Mouse (Mus musculus) E14TG2a.4 (cell line): ENCODE results near the gene Dnajc11.

ENCODE experiments used
- H3K27me3 ChIP-seq: 2 replicates; pipeline ENCODE4 v1.6.1; 2014; ENCODE audit warnings: low read length, control low read depth; ENCODE audit not compliant: insufficient read depth
- H3K36me3 ChIP-seq: 2 replicates; pipeline ENCODE4 v1.6.1; 2014; ENCODE audit warnings: low read length, control low read depth; ENCODE audit not compliant: insufficient read depth
- H3K4me1 ChIP-seq: replicated peaks from 2 replicates; pipeline ENCODE4 v1.6.1; 2014; ENCODE audit warnings: low read depth, low read length, control low read depth
- H3K4me3 ChIP-seq: replicated peaks from 2 replicates; pipeline ENCODE4 v1.5.1; 2014; ENCODE audit warnings: mild to moderate bottlenecking, low read length
- H3K9me3 ChIP-seq: 2 replicates; pipeline ENCODE4 v1.6.1; 2014; ENCODE audit warnings: low read length, control low read depth
- CTCF ChIP-seq: conservative IDR thresholded peaks from 2 replicates; pipeline ENCODE4 v1.5.1; 2014; ENCODE audit warnings: low read length
- NANOG ChIP-seq: IDR thresholded peaks from 2 replicates; pipeline ENCODE4 v1.6.1; 2014; ENCODE audit warnings: borderline replicate concordance, low read length, mixed read lengths
- POU5F1 ChIP-seq: IDR thresholded peaks from 2 replicates; pipeline ENCODE4 v1.6.1; 2014; ENCODE audit warnings: low read length, borderline replicate concordance

The Dnajc11 gene

GRCm38 (mm10) chr4:151900735-151901134, 32.8 kb upstream of the Dnajc11 start:
- Histone ChIP-seq H3K4me1 (peaks cover 68% of the 10 kb centered on the region), H3K9me3 (0 out of 2 replicates have a peak, but pooled peaks cover 4% of the 10 kb centered on the region), H3K4me3 (no peak overlapping the region), H3K27me3 (0 out of 2 replicates have a peak, but pooled peaks cover 2% of the 10 kb centered on the region), H3K36me3 (no peaks in the 10 kb centered on the region)
- TF ChIP-seq CTCF, result no peak
- TF ChIP-seq NANOG, result no peak
- TF ChIP-seq POU5F1, result no peak

DNA sequence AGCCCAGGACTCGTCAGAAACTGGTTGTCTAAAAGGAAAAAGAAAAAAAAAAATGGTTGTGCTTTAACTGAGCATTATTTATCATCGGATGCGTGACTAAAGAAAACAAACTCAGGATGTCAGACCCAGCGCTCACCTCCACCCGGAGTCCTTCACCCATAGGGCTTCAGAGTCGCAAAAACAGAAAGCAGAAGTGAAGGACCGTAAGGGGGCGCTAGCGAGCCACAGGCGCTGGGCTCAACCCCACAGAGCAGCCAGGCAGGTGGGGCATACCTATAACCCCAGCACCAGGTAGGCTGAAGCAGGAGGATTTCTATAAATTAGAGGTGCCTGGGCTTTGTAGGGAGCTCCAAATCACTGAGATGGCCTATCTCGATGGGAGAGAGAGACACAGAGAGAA, 32.1 kb upstream of the Dnajc11 start:
- H3K9me3 ChIP-seq, result 0 out of 2 replicates have a peak, but pooled peaks cover 4% of the 10 kb centered on the region

GRCm38 (mm10) chr4:151902046-151902688, 31.3 kb upstream of the Dnajc11 start:
- peaks cover 68% of the 10 kb centered on the region for H3K4me1 ChIP-seq
- peak overlapping the region; percentile 39 for H3K4me3 ChIP-seq
- TF ChIP-seq CTCF, result no peak
- no peak for TF ChIP-seq POU5F1
- TF ChIP-seq NANOG, result no peak
- H3K36me3 ChIP-seq, result no peaks in the 10 kb centered on the region
- H3K9me3 ChIP-seq, result 0 out of 2 replicates have a peak, but pooled peaks cover 4% of the 10 kb centered on the region
- H3K27me3 ChIP-seq, result peaks cover 3% of the 10 kb centered on the region; the same call in 1 of the 2 replicates

More for the DNA sequence above, 32.1 kb upstream of the Dnajc11 start:
- Histone ChIP-seq H3K4me3 (no peak overlapping the region), H3K36me3 (no peaks in the 10 kb centered on the region), H3K27me3 (0 out of 2 replicates have a peak, but pooled peaks cover 2% of the 10 kb centered on the region), H3K4me1 (peaks cover 69% of the 10 kb centered on the region)
- peak; percentile 82 for TF ChIP-seq CTCF
- TF ChIP-seq POU5F1, result no peak
- no peak for TF ChIP-seq NANOG

DNA sequence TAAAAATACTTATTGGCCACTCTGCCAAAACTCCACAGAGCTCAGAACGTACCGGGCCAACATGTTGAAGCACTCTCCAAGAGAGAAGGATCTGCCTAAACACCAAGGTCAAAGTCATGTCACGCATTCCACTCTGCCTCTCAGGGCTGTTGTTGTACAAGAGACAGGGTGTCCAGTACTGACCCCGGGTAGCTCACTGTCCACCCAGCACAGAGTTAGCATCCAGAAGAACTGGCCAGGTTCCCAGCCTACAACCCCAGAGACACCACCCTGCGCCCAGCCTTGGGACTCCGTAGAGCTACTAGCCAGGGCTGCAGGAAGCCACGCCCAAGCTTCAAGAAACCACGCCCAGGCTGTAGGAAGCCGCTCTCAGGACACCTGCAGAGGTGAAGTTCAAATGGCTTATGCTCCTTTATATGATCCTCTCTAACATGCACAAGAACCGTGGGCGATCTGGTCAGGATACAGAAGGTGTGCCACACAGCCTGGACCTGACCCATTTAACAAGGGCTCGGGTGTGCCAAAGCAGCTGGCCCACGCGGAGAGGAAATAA, 30.7 kb upstream of the Dnajc11 start:
- 0 out of 2 replicates have a peak, but pooled peaks cover 4% of the 10 kb centered on the region for H3K9me3 ChIP-seq
- no peaks in the 10 kb centered on the region for H3K36me3 ChIP-seq

DNA sequence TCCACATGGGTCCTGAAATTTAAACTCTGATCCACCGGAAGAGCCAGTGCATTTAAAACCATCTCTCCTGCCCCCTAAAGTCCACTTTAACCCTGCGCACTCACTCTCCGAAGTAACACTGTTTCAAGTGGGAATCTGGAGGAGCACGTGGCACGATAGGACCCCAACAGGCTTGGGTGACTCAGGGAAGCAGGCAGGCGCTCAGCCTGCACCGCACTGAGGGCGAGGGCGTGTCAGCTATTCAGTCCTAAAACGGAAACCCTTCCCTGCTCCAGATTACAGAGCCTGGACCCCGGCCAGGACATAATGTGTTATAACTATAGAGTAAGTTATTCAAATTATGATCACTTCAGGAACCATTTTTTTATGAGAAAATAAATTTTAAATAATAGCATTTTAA, 29.4 kb upstream of the Dnajc11 start:
- no peak for TF ChIP-seq POU5F1
- TF ChIP-seq CTCF, result no peak
- no peak for TF ChIP-seq NANOG
- H3K36me3 ChIP-seq, result no peaks in the 10 kb centered on the region
- H3K4me1 ChIP-seq, result peaks cover 76% of the 10 kb centered on the region
- 0 out of 2 replicates have a peak, but pooled peaks cover 4% of the 10 kb centered on the region for H3K9me3 ChIP-seq
- no peak overlapping the region for H3K4me3 ChIP-seq
- peaks cover 16% of the 10 kb centered on the region for H3K27me3 ChIP-seq

More for the DNA sequence above, 30.7 kb upstream of the Dnajc11 start:
- Histone ChIP-seq H3K4me3 (peak overlapping the region; percentile 39), H3K27me3 (peaks cover 8% of the 10 kb centered on the region; the same call in 1 of the 2 replicates), H3K4me1 (peaks cover 68% of the 10 kb centered on the region)
- TF ChIP-seq CTCF (no peak), NANOG (no peak), POU5F1 (no peak)

DNA sequence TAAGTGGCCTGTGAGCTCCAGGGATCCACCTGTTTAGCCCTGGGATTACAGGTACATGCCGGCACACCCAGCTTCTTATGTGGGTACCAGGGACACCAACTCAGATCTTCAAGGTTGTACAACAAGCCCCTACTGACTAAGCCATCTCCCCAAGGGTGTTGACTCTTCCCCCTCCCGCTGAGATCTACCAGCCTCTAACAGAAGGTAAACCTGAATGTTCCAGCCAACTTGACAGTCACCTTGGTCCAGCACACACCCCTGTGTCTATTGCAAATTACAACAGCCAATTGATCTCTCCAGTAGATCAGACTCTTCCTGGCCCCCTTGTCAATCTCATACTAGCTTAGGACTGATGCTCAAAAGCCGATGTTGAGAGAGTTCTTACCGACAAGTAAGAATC, 27.9 kb upstream of the Dnajc11 start:
- Histone ChIP-seq H3K4me1 (peaks cover 82% of the 10 kb centered on the region), H3K36me3 (no peaks in the 10 kb centered on the region), H3K27me3 (peaks cover 16% of the 10 kb centered on the region), H3K4me3 (no peak overlapping the region), H3K9me3 (no peaks in the 10 kb centered on the region)
- TF ChIP-seq CTCF, result no peak
- TF ChIP-seq NANOG, result no peak
- TF ChIP-seq POU5F1, result no peak

DNA sequence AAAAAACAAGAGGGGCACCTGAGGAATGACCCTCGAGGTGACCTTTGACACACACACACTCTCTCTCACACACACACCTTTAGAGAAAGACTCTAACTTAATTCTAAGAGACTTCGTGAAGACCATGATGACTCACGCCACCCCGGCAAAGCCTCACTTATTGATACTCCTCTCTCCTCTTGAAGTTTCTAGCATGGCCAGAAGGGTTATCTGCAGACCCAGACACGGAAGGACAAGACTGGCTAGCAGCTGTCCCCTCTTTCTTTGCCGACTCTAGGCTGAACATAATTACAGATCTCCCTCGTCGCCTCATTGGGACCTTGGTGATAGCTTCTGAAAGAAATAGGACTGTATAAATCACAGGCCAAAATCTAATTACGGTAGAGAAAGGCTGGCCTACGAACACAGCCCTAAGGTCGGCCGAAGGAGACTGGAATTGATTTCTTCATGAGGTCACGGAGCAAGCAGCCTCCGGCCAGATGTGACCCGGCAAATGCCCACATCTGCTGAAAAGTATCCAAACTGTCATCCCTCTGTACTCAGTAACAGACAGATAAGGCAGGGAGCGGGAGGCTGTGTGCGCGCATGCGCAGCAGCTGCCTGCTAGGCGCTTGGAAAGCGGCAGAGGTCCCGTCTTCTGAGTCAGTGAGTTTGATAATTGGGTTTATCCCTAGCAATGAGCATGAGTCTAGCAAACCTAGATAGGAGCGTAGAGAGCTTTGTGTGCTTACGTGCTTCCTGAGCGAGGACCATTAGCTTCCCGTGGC, 25.7 kb upstream of the Dnajc11 start:
- Histone ChIP-seq H3K4me3 (no peak overlapping the region), H3K36me3 (no peaks in the 10 kb centered on the region), H3K9me3 (no peaks in the 10 kb centered on the region), H3K4me1 (peaks cover 73% of the 10 kb centered on the region), H3K27me3 (peaks cover 18% of the 10 kb centered on the region)
- TF ChIP-seq CTCF (no peak), POU5F1 (no peak), NANOG (no peak)

- Histone ChIP-seq H3K4me1 (peaks cover 67% of the 10 kb centered on the region), H3K9me3 (no peaks in the 10 kb centered on the region), H3K27me3 (peaks cover 18% of the 10 kb centered on the region), H3K4me3 (no peak overlapping the region), H3K36me3 (no peaks in the 10 kb centered on the region)
- no peak for TF ChIP-seq NANOG
- TF ChIP-seq CTCF, result no peak
- TF ChIP-seq POU5F1, result no peak
Measured at GRCm38 (mm10) chr4:151908809-151909208, 24.7 kb upstream of the Dnajc11 start.
